Mouse (Mus musculus) testis, postnatal 10 days (tissue): ENCODE data around the gene Ror2.

ENCODE experiments used
- DNase-seq: peaks from one replicate; pipeline ENCODE4 v3.0.0; 2021; ENCODE audit warnings: low spot score

Ror2 gene

DNA sequence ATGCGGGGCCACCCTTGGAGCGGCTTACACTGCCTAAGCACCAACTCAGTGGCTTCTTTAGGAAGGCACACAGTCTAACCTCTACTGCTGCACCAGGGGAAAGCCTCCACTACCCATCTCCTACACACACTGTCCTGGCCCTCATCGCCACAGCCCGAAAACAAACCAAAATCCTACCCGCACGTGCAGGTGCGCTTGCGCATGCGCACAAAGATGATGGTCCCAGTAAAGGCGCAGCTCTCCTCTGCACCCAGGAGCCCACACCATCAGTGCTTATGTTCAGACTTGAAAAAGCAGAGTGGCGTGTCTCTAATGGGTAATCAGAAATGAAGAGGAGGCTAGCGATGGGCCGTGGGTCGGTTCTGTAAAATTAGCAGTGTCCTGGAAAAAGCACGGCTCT is 91.6 kb downstream of the Ror2 start:
- DNase-seq = no peak

DNA sequence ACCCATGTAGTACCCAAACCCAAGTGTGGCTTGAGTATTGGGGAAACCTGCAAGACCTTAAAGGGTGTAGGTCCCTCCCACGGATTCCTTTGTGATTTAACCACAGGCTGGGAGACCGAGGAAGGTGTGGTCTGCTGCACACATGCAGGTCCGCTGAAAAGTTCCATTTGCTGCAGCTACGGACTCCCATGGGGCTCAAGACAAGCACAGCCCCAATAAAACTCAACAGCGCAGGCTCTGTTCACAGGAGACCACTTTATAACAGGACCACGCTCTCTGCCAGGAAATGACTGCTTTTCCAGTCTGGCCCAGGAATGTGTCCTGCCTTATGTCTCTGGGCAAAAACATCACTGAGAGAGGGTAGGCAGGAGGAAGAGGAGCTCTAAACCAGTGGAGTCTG is 92.2 kb downstream of the Ror2 start:
- DNase-seq = no peak

DNA sequence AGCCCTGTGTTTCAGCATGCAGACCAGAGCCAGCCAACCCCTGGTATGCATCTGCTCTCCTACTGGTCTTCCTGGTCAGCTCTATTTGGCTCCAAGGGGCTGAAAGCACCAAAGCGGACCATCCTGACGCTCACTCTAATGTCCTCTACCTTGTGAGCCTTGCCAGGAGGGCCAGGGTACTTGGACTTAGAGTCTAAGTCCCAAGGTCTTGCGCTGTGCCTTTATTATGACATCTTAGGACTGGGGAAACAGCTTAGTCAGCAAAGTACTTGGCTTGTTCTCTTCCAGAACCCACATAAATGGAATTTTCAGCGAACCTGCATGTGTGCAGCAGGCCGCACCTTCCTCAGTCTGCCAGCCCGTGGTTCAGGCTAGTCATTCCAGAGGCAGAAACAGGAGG is 93.6 kb downstream of the Ror2 start:
- DNase-seq = no peak

DNA sequence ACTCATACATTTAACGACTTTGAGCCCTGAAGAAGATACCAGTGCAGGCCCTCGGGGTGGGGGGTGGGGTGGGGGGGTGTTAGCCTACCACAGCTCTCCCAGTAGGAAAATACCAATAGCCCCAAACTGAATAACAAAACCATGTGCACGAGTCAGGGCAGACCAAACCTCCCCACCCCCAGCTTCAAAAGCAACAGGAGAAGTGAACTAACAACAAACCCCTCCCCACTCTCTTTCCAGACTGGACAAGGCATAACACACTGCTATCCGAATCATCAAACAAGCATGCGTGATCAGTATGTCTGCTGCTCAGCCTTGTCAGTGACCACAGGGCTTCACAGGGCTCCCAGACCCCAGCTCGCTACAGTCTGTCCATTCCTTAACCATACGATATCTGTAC is 94.3 kb downstream of the Ror2 start:
- no peak for DNase-seq

DNA sequence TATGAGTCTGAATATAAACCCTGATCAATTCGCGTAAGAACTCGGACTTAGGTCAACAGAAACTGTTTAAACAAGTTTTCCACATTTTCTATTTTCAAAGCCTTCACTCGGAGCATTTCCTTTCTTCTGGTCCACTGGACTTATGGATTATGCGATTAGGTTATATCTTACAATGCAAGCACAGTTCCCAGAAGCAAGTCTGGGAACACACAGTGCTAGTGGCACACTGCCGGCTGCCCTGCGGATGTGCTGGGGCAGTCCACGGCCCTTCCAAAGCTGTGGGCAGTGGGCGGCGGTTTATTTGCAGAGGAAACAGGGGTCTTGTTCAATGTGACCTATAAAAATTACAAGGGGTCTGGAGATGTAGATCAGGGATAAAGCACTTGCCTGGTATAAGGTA is 97.0 kb downstream of the Ror2 start:
- DNase-seq = no peak

DNA sequence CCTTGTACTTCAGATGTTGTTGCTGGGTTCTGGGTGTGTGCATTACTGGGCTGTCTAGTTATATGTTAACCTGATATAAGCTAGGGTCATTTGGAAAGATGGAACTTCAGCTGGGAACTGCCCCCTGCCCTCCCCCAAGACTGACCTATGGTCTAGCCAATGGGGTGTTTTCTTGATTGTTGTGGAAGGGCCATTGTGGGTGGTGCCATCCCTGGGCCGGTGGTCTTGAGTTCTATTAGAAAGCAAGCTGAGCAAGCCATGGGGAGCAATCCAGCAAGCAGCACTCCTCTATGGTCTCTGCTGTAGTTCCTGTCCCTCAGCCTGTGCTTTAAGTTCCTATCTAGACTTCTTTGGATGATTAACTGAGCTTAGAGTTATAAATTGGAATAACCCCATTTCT is 101.1 kb downstream of the Ror2 start:
- no peak for DNase-seq

DNA sequence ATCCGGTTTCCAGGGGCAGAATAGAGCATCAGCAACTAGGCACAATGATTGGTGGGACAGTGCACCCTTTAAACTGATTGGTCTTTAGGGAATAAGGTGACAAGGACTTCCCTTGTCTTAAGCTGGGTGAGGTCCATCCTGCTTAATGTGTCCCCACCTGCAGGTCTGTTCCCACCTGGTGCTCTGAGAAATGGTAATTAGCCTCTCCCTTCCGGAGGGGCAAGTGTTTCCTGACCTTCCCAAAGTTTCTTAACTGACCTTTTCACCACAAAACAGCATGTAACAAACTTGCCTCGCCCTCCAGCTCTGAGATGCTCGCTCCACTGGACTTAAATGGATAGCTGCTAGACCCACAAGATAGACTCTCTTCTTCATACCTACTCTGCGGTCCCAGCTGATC is 101.8 kb downstream of the Ror2 start:
- DNase-seq = no peak

DNA sequence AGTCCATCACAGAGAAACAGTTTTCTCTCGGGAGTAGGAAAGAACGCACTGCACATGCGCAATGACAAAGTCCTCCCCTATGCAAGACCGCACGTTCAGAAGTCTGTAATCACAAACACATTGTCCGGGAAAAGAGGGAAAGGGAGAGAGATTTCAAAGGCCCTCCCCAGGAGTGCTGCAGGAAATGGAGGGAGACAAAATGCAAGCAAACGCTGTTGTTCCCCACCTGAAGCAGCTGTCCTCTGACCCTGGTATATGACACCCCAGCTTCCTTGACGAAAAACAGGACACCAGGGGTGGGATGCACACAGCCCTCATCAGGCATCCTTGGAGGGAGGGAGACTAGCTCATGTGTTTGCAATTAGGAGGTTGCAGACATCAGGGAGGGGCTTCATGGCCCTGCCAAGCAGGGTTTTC is 102.8 kb downstream of the Ror2 start:
- DNase-seq = no peak

DNA sequence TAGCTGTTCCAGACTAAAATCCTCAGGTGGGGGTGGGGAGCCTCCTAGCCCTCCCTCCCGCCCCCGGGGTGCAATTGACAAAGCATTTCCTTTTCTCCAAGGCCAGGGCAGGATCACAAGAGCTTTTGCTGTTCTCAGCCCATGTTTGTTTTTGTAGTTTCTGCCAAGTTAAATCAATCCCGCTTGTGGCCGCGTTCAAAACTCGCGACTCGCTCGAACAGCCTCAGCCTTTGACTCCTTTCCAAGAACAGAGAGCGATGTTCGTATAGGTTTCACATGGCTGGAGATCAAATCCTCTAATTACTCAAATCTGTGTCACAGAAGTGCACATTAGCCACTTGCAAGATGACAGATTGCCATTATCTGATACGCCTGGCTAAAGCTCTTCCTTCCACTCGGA is 107.3 kb downstream of the Ror2 start:
- DNase-seq = no peak

DNA sequence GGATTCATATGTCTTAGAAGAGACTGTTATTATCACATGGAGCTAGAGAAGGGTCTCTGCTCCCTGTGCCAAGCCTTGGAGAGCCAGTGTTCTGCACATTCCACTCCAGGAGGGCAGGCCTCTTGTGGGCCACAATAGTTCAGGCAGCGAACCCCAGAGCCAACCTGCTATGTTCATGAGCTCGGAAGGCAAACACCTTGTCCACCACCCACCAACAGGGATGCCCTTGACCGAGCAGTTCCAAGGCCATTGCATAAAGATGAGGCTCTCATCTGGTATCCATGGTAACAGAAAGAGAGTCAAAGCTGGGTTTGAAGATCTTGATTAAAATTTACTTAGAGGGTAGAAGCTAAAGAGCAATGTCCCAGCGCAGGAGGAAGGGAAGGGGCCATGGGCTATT is 107.8 kb downstream of the Ror2 start:
- DNase-seq = no peak

DNA sequence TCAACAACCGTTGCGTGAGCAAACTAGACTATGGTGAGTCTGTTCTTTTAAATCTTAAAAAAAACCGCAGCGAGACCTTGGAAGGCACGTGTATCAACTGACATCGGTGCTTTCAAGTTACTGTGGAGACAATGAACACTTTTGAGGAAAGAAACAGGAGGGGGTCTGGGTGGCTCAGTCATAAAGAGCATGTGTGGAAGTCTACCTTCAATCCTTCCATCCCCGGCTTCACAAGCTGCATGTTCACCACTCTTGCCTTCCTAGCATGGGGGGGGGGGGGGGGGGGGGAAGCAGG is 108.6 kb downstream of the Ror2 start:
- no peak for DNase-seq

DNA sequence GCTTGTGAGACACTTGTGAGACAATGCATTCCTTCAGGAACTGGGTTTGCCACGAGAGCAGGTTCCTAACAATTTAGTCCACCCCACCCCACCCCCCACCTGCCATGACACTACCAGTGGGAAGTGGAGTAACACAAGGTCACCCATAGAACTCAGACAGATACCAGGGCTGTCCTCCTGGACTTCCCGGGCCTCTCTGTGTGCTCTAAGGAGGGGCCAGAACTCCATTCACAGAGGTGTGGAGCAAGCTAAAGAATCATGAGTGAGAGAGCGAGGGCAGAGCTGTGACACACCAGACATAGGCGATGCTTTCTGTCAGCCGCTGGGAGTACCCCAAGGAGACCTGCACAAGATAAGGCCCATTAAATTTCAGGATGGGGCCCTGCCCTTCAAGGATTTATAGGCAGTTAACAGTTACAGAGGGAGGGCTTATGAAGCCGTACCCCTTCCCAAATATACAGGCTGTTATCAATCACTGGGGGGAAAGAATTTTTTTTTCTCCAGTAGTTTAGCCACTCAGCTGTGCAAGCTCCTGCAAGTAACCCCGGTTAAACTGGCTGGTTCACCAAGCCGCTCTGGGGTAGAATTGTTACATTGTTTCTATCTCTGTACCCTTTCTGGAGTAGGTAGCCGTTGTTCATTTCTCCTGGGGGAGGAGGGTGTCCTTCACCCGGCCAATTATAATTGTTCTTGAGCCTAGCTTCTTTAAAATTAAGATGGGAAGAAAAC is 109.1 kb downstream of the Ror2 start:
- DNase-seq = no peak

DNA sequence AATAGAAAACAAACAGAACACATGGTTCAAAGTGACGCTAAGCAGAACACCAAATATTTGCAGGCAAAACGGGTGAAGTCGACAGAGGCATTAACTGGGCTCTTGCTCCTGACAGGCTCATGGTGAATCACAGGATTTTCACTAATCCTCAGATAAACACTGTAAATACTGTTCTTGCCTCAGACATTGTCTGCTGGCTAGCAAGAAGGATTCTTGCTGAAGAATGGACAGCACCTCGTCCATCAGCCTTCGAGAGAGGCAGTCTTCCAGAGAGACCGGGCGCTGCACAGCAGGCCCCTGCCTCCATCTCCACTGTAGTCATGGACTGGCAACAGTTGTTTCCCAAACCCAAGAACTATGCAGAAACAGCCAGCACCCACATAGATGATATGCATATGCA is 110.9 kb downstream of the Ror2 start:
- DNase-seq = no peak

DNA sequence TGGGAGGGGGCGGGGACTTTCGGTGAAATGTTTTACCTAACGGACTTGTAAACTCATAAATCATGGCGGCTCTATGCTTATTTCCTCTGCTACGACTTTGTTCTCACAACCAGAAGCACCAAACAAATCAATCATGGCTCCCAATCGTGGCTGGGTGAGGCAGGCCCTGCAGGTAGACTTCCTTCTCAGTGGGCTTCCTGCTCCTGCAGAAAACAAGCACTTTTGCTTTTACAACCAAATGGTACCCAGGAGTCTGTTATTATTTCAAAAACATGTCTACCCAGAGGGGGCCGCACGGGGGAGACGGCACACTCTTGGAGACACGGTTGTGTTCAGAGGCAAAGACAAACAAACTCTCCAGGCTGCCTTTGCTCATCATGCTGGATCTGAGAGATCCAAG is 122.3 kb downstream of the Ror2 start:
- DNase-seq = no peak

DNA sequence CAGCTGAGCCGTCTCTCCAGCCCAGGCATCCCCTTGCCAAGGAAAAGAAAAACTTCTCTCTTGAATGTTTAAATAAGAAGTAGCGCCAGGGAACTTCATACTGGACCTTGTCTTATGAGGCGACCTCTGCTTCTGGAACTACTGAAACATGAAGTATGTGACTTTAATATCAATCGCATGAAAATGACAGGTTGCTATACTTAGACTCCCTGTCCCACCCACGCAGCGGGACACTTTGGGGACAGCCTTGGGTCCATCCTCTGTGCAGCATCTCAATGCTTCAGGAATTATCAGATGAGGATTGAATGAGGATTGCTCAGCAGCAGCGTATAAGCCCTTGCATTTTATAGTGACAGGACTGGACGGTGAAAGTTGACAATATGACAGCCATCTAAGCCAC is 122.9 kb downstream of the Ror2 start:
- DNase-seq = no peak

DNA sequence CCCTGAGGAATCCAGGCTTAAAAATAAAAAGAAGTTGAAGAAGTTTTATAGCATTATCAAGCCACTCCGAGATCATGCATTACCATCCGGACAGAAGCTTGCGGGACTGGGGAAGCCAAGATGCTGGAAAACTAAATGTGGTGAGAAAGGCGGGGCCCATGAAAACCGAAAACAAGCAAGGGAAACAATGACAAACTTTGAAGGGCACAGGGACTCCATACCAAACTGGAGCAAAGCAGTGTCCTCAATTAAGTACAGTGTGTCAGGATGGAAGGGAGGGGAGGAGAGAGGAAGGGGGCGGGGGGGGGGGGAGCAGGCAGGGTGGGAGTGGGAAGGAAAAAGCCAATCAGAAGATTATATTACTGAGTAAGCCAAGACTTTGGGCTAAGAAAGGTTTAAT is 126.4 kb downstream of the Ror2 start:
- DNase-seq = no peak

DNA sequence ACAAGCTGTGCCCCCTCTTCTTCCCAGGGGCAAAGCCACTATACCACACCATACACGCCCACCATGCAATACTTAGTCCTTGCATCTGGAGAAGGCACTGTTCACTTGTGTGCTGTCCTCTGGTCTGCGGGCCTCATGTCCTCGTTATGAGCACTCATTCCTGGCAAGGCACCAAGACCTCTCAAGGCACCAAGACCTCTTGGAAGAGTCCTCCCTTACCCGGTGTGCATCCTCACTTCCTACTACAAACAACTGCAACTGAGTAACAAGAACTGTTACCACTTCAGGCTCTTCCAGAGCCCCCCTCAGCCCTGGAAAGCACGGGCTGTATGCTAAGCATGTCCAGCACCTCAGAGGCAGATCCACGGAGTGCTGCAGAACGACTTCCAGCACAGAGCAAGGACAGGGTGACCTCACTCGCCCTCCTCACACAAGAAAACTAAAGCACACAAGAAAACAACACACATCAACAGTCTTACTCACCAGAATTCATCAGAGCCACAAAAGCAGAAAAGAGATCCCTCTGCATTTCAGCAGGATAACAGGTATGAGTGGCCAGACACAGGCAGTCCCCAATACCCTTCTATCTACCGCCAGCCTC is 127.4 kb downstream of the Ror2 start:
- peak; percentile 55 for DNase-seq

DNA sequence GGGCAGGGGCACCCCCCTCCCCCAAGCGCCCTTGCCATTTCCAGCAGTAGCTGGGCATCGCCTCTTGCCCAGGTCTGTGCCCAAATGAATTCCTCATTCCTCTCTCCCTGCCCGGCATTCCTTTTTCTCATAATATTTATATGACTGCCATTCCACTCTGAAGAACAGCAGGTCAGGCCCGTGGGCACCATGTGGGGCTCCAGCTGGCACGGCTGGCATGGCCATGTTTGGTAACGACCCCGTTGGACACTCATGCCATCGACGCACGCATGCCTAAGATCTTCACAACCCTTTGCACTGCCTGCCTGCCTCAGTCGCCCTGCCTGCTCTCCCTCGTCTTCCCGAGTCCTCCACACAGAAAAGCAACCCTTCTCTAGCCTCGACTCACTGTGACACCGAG is 129.0 kb downstream of the Ror2 start:
- DNase-seq = no peak

DNA sequence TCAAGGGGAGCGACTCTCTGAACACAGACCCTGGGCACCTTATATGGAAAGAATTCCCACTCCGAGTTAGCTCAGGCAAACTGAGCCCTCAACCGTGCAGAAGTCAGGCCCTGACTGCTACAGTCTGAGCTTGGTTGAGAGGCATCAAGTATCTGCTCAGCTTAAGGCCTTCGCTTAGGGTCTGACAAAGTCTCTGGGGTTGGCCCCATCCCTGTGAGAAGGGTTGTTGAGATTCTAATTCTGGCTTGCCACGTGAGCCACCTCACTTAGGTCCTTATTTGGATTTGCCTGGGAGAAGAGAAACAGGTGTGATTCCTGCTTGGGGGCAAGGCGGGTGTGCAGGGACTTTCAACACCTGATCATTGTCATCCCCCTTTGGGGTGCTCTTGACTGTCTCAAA is 129.6 kb downstream of the Ror2 start:
- DNase-seq = no peak

DNA sequence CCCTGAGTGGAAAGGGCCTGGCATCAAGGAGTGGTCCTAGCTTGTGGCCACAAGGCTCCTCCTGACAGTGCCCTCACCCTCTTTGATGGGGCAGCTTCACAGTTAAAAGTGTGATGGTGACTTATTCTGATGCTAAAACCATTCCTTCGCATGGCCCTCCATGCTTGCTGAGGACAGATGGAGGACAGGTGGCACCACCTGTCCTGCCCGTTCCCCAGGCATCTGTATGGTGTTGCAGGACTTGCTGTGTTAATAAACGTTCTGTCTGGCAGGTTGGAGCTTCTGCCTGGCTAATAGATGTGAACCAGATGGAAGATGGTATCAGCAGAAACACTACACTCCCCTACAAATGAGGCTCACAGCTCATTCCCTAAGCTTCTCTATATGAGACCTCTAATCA is 140.4 kb downstream of the Ror2 start:
- no peak for DNase-seq

DNA sequence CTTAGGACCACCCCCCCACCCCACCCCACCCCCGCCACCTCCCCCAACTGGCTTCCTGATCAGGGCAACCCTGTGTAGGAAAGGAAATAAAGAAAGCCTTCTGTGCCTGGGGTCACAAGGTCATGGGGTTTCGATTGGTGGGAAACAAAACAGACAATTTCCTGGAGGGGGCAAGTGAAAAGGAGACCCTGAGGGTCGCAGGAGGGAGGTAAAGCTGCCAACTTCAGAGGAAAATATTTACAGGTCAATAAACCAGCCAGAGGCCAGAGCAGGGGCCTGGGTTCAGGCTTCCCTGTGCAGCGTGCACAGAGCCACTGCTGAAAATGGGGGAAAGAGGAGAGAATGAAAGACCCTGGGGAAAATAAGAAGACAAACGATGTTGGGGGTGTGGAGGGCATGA is 142.8 kb downstream of the Ror2 start:
- no peak for DNase-seq

DNA sequence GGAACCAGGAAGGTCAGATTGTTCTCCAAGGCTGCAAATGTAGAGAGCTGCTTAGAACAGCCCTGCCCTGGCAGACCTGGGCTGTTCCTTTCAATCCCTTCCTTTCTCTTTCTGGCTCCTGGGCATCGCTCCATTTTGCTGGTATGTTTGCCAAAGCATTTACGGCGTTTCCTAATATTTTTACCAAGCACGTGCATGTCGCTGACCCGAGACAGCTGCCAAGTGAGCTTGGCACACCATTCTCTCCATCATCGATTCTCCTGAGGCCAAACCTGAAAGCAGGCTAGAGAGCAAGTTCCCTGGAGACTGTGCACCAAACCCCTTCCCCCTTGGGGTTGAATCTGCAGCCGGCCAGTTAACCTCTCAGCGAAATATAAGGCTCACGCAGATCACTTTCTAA is 143.7 kb downstream of the Ror2 start:
- no peak for DNase-seq

DNA sequence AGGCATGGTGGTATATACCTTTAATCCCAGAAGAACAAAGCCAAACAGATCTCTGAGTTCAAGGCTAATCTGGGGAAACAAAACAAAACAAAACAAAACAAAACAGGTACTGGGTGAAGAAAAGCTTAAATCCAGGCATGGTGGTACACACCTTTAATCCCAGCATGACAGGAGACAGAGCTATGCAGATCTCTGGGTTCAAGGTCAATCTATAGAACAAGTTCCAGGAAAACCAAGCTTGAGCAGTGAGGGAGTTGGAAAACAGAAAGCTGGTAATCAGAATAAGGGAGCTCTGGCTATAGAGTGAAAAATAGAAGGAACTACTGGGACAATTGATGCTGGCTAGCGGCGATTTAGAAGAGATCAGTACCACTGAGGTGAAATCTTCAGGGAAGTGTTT is 145.6 kb downstream of the Ror2 start:
- no peak for DNase-seq

DNA sequence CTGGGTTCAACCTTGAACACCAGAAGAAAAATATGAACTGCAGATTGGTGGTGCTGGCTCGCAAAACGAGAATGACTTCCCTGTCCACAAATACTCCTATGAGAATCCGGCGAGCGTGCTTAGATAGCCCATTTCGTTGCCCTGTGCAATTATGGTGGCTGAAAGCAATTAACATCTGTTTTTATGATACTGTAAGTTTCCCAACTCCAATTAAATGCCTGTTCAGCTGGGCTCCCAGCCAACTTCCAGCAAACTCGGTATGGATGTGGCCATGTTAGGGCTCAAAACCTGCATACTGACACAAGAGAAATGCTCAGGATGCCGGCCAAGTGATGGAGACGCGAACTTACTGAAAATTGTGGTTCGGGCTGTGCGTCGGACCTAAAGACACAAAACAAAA is 155.4 kb downstream of the Ror2 start:
- no peak for DNase-seq

DNA sequence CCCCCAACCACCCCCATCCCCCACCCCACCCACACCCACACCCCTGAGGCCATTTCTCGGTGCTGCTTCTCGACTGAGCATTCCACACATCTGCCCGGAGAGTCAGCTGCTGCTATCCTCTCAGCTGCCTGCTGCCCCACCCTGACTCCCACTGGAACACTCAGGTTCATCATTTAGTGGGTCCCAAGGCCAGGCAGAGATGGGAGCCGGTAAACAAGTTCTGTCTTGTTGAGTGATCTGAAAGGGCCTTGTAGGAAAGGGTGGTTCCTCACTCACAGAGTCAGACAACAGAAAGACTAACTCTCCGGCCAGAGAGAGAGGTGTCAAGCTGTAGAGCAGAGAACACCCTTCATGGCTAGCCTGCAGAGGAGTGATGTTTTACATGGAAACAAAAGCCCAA is 155.9 kb downstream of the Ror2 start:
- DNase-seq = no peak
